Mouse (Mus musculus) mouse embryonic stem cell (cell line): Measurements from ENCODE around the gene 6430628N08Rik.

ENCODE experiments used
- in situ Hi-C, 2 experiments: fragments of 300-500 bp; cut with MboI; formaldehyde crosslinking; loops; 1 replicate in 1 of 2; 3 replicates in 1 of 2; pipeline ENCODE4 v1.14.3; 2019 to 2020; ENCODE audit warnings: low sequenced_read_pairs in 2 of 2, low pct_unique_long_range_greater_than_20kb in 1 of 2, mixed read lengths in 1 of 2; ENCODE audit not compliant: unreplicated experiment in 1 of 2

6430628N08Rik gene

DNA sequence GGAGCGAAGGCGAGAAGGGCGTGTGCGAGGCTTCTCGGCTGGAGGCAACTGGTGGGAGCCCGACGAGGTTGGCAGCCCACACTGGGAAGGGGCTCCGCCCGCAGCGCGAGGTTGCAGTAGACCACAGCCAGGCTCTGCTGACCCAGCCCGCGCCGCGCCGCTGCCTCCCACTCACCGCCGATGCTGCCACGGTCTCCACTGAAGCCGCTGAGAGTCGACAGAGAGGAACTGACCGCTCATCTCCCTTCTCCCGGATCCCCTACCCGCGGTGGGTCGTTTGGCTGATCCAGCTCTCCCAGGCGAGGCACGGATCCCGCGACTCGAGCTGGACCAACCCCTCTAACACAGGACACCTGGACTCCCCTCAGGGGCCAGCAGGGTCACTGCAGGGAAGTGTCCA, at the start of gene 6430628N08Rik:
6430628N08Rik (plus strand) TSS at position 113 of the 400 bp plus-strand sequence.
- in situ Hi-C loops, result loop anchor here in 1 of 2 experiments (10.0 kb wide), 1 partner anchor 156 kb away; the partner anchor contains the start of gene Efcab14

DNA sequence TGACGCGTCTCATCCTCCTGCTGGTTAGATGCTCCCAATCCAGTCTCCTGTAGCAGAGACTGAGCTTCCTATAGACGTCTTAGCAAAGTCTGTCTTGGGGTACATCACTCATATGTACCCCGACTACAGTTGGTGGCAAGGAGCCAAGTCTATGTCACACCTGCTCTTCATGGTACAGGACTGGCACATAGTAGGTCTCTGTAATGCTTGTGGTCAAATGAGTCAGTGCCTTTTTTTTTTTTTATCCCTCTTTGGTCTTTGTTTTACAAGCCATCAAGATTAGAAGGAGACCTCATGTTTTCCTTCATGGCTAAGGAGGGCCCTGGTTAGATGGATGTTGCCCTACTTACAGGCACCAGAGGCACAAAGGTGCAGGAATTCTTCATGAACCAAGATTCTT, 49.6 kb upstream of the 6430628N08Rik start:
- in situ Hi-C loops, result no loop called here

GRCm38 (mm10) chr4:115846656-115847055, 43.8 kb upstream of the 6430628N08Rik start:
- in situ Hi-C loops, result no loop called here

GRCm38 (mm10) chr4:115847377-115847776, 43.1 kb upstream of the 6430628N08Rik start:
- in situ Hi-C loops, result no loop called here

DNA sequence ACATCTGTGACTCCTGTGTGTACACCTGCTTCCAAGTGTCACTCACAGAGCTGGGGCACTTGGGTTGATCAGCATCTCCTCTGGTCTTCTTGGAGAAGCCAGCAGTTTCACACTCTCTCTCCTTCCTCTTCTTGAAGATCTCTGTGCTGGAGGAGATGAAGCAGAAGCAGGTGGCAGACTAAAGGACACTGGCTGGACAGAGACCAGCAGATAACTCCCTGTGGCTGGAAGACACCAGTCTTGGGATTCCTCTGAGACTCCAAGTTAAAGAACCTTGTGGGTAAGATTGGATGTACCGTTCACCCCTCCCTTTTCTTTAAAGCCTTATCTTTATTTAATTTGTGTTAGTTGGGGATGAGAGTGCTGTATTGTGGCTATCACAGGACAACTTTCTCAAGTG, 42.4 kb upstream of the 6430628N08Rik start:
- in situ Hi-C loops, result no loop called here

DNA sequence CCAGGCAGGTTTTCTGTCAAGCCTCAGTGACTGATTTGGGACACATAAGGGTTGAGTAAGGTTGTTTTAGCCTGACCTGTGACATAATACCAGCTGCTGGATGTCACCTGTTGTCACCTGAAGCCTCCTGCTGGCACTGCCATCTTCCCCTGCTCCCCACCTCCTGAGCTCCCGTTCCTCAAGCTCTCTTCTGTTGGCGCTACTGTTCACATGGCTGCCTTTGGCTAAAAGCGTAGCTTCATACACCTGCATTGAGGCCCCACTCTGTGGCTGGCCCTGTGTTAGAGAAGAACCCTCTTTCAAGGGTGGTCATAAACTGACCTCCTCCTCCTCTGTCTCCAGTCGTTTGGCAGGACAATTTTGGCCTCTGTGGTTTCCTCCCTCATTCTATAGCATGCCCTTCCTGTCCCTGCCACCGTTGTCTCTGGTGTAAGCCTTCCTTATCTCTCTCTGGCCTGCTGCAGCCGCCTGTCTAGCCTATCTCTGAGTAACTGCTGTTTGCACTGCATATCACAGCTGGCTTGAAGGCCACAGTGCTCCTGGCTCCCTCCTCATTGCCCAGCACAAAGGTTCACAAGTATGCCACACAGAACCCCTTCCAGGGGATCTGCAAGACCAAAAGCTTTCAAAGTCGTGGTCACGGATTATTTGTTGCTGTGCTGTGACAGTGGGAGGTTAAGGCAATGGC, 41.3 kb upstream of the 6430628N08Rik start:
- in situ Hi-C loops, result no loop called here

DNA sequence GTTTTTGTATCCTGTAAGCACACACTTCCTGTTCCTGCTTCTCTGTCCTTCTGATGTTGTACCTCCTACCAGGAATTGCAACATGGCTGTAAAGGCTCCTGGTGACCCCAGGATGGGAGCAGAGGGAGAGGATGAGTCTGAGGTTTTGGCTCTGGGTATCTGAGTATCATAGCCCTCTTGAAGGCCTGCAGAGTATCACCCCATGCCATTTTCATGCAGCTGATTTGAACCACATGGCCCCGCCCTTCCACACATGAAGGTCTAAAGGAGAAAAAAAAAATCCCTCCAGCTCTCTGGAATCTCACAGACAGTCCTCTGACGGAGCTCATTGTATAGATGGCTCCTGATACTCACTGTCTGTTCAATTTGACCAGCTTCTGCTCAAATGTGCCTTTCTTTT, 40.4 kb upstream of the 6430628N08Rik start:
- in situ Hi-C loops, result no loop called here

- in situ Hi-C loops, result no loop called here
Observed at GRCm38 (mm10) chr4:115850631-115851030, 39.8 kb upstream of the 6430628N08Rik start.

GRCm38 (mm10) chr4:115851569-115851968, 38.9 kb upstream of the 6430628N08Rik start:
- in situ Hi-C loops, result no loop called here

DNA sequence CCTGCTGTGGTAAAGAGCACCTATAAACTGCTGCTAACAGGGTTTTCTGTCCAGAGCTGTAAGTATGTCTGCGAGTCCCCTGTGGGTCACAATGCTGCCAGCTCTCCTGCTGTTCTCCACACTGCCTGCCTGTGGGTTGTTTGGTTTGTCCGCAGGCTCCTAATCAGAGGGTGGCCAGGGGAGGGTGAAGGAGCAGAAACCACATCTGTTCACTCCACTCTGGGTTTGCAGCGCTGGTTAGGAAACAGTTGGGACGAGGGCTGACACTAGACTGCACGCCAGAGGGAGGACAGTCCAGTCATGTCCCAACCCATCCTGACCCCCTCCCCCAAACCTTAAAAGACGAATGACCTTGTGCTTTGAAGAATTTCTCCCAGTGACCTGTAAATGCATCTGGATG, 35.4 kb upstream of the 6430628N08Rik start:
- in situ Hi-C loops, result no loop called here

GRCm38 (mm10) chr4:115855609-115856008, 34.9 kb upstream of the 6430628N08Rik start:
- in situ Hi-C loops, result no loop called here

DNA sequence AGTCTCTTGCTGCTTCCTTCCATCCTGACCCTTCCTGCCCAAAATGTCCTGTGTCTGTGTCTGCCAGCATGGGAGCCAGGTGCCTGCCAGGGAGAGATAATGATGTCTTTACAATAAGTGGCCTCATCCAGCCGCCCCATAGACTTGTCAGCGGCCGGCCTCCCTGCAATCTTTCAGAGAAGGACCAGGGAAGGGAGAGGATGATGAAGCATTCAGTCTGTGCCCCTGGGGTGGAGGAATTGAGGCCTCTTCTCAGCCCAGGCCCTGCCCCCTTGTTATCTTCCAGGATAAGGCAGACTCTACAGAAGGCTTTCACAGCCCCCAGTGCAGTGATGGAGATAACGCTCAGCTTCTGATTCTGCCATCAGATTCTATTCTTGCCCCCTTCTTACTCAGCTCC, 34.2 kb upstream of the 6430628N08Rik start:
- in situ Hi-C loops, result no loop called here

GRCm38 (mm10) chr4:115857293-115857883, 33.1 kb upstream of the 6430628N08Rik start:
- in situ Hi-C loops, result no loop called here

DNA sequence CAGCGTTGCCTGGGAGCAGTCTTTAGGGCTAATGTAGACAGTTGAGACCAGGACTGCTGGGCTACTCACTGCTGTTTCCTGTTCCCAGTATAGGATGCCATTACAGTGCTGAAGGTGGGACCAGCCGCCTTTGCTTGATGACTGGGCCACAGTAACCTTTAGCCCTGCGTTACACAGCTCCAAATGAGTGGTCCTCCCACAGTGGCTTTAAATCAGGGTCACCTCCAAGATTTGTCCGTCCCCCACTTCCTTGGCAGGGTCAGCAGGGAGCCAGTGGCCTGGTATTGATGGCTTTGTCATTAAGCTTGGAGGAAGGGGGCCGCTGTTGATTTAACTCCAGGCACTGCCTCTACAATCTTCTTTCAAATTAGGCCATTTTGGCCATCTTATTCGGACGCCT, 27.1 kb upstream of the 6430628N08Rik start:
- in situ Hi-C loops, result no loop called here

GRCm38 (mm10) chr4:115863880-115864279, 26.6 kb upstream of the 6430628N08Rik start:
- in situ Hi-C loops, result no loop called here

- in situ Hi-C loops, result no loop called here
Observed at GRCm38 (mm10) chr4:115869512-115870210, 20.8 kb upstream of the 6430628N08Rik start.

DNA sequence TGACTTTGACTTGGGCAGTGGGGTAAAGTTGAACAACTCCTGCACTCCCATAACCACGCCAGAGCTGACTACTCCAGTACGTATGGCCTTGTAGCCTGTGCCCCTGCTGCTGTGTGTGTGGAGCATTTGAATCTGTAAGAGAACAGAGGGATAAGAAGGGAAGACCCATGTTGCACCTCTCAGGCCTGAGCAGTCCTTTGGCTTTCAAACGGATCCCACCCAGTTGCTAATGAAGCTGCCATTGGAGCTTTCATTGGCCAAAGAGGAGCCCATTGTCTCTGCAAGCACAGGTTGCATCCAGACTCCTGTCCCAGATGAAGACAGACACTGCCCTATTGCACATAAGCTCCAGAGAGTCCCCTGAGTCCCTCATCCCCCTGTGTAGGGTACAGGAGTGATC, 17.2 kb upstream of the 6430628N08Rik start:
- in situ Hi-C loops, result no loop called here

GRCm38 (mm10) chr4:115878216-115878678, 12.2 kb upstream of the 6430628N08Rik start:
- in situ Hi-C loops, result no loop called here

GRCm38 (mm10) chr4:115878828-115879227, 11.6 kb upstream of the 6430628N08Rik start:
- in situ Hi-C loops, result no loop called here
